ENCODE assay signal across 9 mouse cellular contexts in genomic region chr4:40946516-40947121, GRCm38 (mm10). TPM values are rescaled to one million over a fixed set of nuclear protein-coding genes. Genes with fewer than 3 reads are reported as not detected.
A peak's percentile ranks its signal among the peaks of the same experiment; 100 is the strongest.
DNase-seq lines count a peak whose midpoint lies in the region; ATAC-seq and TF ChIP-seq lines count a peak whose summit lies in the region.
"Had no signal": no experiment of that assay in that cellular context is flagged by ENCODE, and none has a peak within 500 bp of the region (broad histone marks: within the 10 kb centered on the region; RNA-seq: fewer than 3 reads in every experiment).

No protein-coding gene starts in this region.

- intact Hi-C loops in heart, postnatal 25 days (cut with DNase I), result loop anchor here (5.0 kb wide), 1 partner anchor 94 kb away; the partner anchor contains the start of gene B4galt1

- no peak for ATAC-seq in forebrain, postnatal 0 days

- TF ChIP-seq EP300 in ES-Bruce4 (IDR thresholded peaks at IDR 0.05; ENCODE audit: insufficient read depth, low read depth, low read length), result no peak

- peaks cover 18% of the 10 kb centered on the region for H3K4me1 ChIP-seq in heart, embryonic 10.5 days
- no peaks in the 10 kb centered on the region for H3K4me1 ChIP-seq in ES-Bruce4 (ENCODE audit: control insufficient read depth, insufficient read depth, low read length)
- peaks cover 17% of the 10 kb centered on the region for H3K4me1 ChIP-seq in forebrain, postnatal 0 days (ENCODE audit: insufficient read depth)
- peaks cover 2% of the 10 kb centered on the region; the same call in 1 of the 2 replicates for H3K4me1 ChIP-seq in thymus, adult 2 months (replicated peaks; ENCODE audit: control insufficient read depth, insufficient read depth, low read length)

- H3K4me2 ChIP-seq in forebrain, postnatal 0 days (ENCODE audit: low read depth), result peak overlapping the region; percentile 79

- TF ChIP-seq POLR2A in ES-Bruce4 (IDR thresholded peaks at IDR 0.05; ENCODE audit: insufficient read depth, low read length), result no peak
- no peak for TF ChIP-seq POLR2A in thymus, adult 2 months (IDR thresholded peaks at IDR 0.05; ENCODE audit: control insufficient read depth, extremely low read depth, insufficient read depth, low read length, poor library complexity)

- H3K4me3 ChIP-seq in heart, embryonic 10.5 days, result peak overlapping the region; percentile 92
- H3K4me3 ChIP-seq in ES-Bruce4 (ENCODE audit: low read depth, low read length), result no peak overlapping the region
- no peak overlapping the region; the same call in 1 of the 2 replicates for H3K4me3 ChIP-seq in forebrain, postnatal 0 days (ENCODE audit: low read depth, low read length)
- H3K4me3 ChIP-seq in macrophage (ENCODE audit: inconsistent target), result peak overlapping the region; percentile 87
- no peak overlapping the region for H3K4me3 ChIP-seq in thymus, adult 2 months (ENCODE audit: control insufficient read depth, insufficient read depth, low read length)

- no peaks in the 10 kb centered on the region for H3K9me3 ChIP-seq in heart, embryonic 10.5 days
- no peaks in the 10 kb centered on the region for H3K9me3 ChIP-seq in ES-Bruce4 (replicated peaks; ENCODE audit: control insufficient read depth, insufficient read depth, low read length, poor library complexity, severe bottlenecking)
- H3K9me3 ChIP-seq in forebrain, postnatal 0 days (ENCODE audit: low read length), result no peaks in the 10 kb centered on the region

- DNase-seq in heart, embryonic 10.5 days (ENCODE audit: low spot score), result no peak
- DNase-seq in heart, postnatal 25 days (ENCODE audit: low spot score), result no peak
- no peak for DNase-seq in forebrain, postnatal 0 days
- DNase-seq in frontal cortex, postnatal 14 days (ENCODE audit: low spot score in 2 of 2), result no peak
- DNase-seq in thymus, adult 2 months, result no peak
- no peak for DNase-seq in spleen, adult 18-20 months

- H3K27me3 ChIP-seq in heart, embryonic 10.5 days (ENCODE audit: insufficient read depth, poor library complexity, severe bottlenecking), result no peaks in the 10 kb centered on the region
- H3K27me3 ChIP-seq in ES-Bruce4 (ENCODE audit: control insufficient read depth, insufficient read depth, low read length, poor library complexity, severe bottlenecking), result no peaks in the 10 kb centered on the region
- no peaks in the 10 kb centered on the region for H3K27me3 ChIP-seq in forebrain, postnatal 0 days (ENCODE audit: insufficient read depth, low read length)
- H3K27me3 ChIP-seq in thymus, adult 2 months (ENCODE audit: control insufficient read depth, insufficient read depth, low read length), result no peaks in the 10 kb centered on the region

- 84% methylated on average over 7 of the region's 7 CpGs for WGBS in heart, embryonic 10.5 days
- 82% methylated on average over 7 of the region's 7 CpGs for WGBS in forebrain, postnatal 0 days
- 86% methylated on average over 7 of the region's 7 CpGs for WGBS in macrophage (ENCODE audit: missing documents)
- 90% methylated on average over 7 of the region's 7 CpGs for WGBS in thymus, adult 2 months

- H3K79me2 ChIP-seq in macrophage (ENCODE audit: inconsistent target), result peaks cover 87% of the 10 kb centered on the region

- no peak overlapping the region for H3K27ac ChIP-seq in heart, embryonic 10.5 days
- H3K27ac ChIP-seq in ES-Bruce4 (ENCODE audit: insufficient read depth, low read length), result no peak overlapping the region
- H3K27ac ChIP-seq in forebrain, postnatal 0 days (ENCODE audit: low read depth, low read length), result no peak overlapping the region
- peak overlapping the region; percentile 68; the same call in 1 of the 2 replicates for H3K27ac ChIP-seq in macrophage
- no peak overlapping the region for H3K27ac ChIP-seq in thymus, adult 2 months (ENCODE audit: control insufficient read depth, insufficient read depth, low read length)

- no peak for TF ChIP-seq CTCF in ES-Bruce4 (IDR thresholded peaks at IDR 0.05; ENCODE audit: low read depth, low read length)
- TF ChIP-seq CTCF in forebrain, postnatal 0 days (IDR thresholded peaks at IDR 0.05; ENCODE audit: low read depth), result no peak
- no peak for TF ChIP-seq CTCF in thymus, adult 2 months (IDR thresholded peaks at IDR 0.05; ENCODE audit: borderline replicate concordance, control insufficient read depth, extremely low read depth, insufficient read depth, low read length, poor library complexity)

- H3K36me3 ChIP-seq in heart, embryonic 10.5 days, result peaks cover 65% of the 10 kb centered on the region
- H3K36me3 ChIP-seq in ES-Bruce4 (ENCODE audit: control insufficient read depth, insufficient read depth, low read length, poor library complexity, severe bottlenecking) (peaks cover 21% of the 10 kb centered on the region), macrophage (ENCODE audit: inconsistent target) (peaks cover 54% of the 10 kb centered on the region)
- H3K36me3 ChIP-seq in forebrain, postnatal 0 days (ENCODE audit: insufficient read depth), result peaks cover 30% of the 10 kb centered on the region
- peaks cover 29% of the 10 kb centered on the region for H3K36me3 ChIP-seq in thymus, adult 2 months (ENCODE audit: control insufficient read depth, insufficient read depth, low read length)

- peak overlapping the region; percentile 78 for H3K9ac ChIP-seq in ES-Bruce4 (ENCODE audit: low read depth, poor library complexity, severe bottlenecking)
- no peak overlapping the region for H3K9ac ChIP-seq in forebrain, postnatal 0 days

RNA-seq across cellular contexts. Expression of gene Bag1, which starts 1.5 kb away (rescaled TPM):
- polyA plus RNA-seq in heart, embryonic 10.5 days (2016; fragmentation: Nextera tagmentation; extraction: Ambion mirVana), result 181 and 209 TPM in 2 replicates
- total RNA-seq in heart, postnatal 25 days (2021), result 100 to 1,000 TPM; 247 to 264 TPM
- polyA plus RNA-seq in ES-Bruce4 (2011; ENCODE audit: insufficient read depth, insufficient read length, low read depth, missing spikeins) (102 and 106 TPM in 2 replicates), macrophage (2018) (163 to 229 TPM (median 217 TPM) in 3 replicates)
- total RNA-seq in forebrain, postnatal 0 days (2014; rRNA removed), result 116 and 174 TPM in 2 replicates
- polyA plus RNA-seq in forebrain, postnatal 0 days (2015; fragmentation: Nextera tagmentation; extraction: Ambion mirVana), result 201 and 203 TPM in 2 replicates
- total RNA-seq in macrophage (2018; cell fraction: chromatin; rRNA removed), result 10 to 100 TPM in 25 of 26 experiments, 1 to 10 TPM in 1; 8.9 to 77.4 (median 28.2) TPM
- 100 to 1,000 TPM; 140 to 227 (median 185) TPM for total RNA-seq in macrophage (2018; cell fraction: cytosol; rRNA removed)
- 100 to 1,000 TPM in 1 of 26 experiments, 10 to 100 TPM in 25; 22.8 to 106 (median 52.4) TPM for total RNA-seq in macrophage (2018; cell fraction: nucleus; rRNA removed)
- polyA plus RNA-seq in thymus, adult 2 months (2012; rRNA removed), result 94.5 and 166 TPM in 2 replicates

RNA-seq across cellular contexts. Expression of gene Chmp5, which starts 1.6 kb away (rescaled TPM):
- polyA plus RNA-seq in heart, embryonic 10.5 days (2016; fragmentation: Nextera tagmentation; extraction: Ambion mirVana), result 72.3 and 76.7 TPM in 2 replicates
- total RNA-seq in heart, postnatal 25 days (2021), result 10 to 100 TPM; 33.7 to 35.9 TPM
- polyA plus RNA-seq in ES-Bruce4 (2011; ENCODE audit: insufficient read depth, insufficient read length, low read depth, missing spikeins), result 117 and 120 TPM in 2 replicates
- total RNA-seq in forebrain, postnatal 0 days (2014; rRNA removed), result 94.8 and 101 TPM in 2 replicates
- polyA plus RNA-seq in forebrain, postnatal 0 days (2015; fragmentation: Nextera tagmentation; extraction: Ambion mirVana), result 146 and 149 TPM in 2 replicates
- 10 to 100 TPM in 22 of 26 experiments, 1 to 10 TPM in 4; 5.4 to 26.4 (median 16.8) TPM for total RNA-seq in macrophage (2018; cell fraction: chromatin; rRNA removed)
- 100 to 1,000 TPM in 19 of 26 experiments, 10 to 100 TPM in 7; 88.4 to 123 (median 104) TPM for total RNA-seq in macrophage (2018; cell fraction: cytosol; rRNA removed)
- 10 to 100 TPM; 17.8 to 66.7 (median 41.0) TPM for total RNA-seq in macrophage (2018; cell fraction: nucleus; rRNA removed)
- 121 to 130 TPM (median 127 TPM) in 3 replicates for polyA plus RNA-seq in macrophage (2018)
- polyA plus RNA-seq in thymus, adult 2 months (2012; rRNA removed), result 12.5 and 16.9 TPM in 2 replicates

RNA-seq across cellular contexts. Expression of gene Nfx1, which starts 24.1 kb away (rescaled TPM):
- polyA plus RNA-seq in heart, embryonic 10.5 days (2016; fragmentation: Nextera tagmentation; extraction: Ambion mirVana), result 76.5 and 87.4 TPM in 2 replicates
- total RNA-seq in heart, postnatal 25 days (2021), result 10 to 100 TPM; 20.1 to 21.3 TPM
- polyA plus RNA-seq in ES-Bruce4 (2011; ENCODE audit: insufficient read depth, insufficient read length, low read depth, missing spikeins) (97.6 and 104 TPM in 2 replicates), macrophage (2018) (29.4 to 34.2 TPM (median 32.2 TPM) in 3 replicates)
- total RNA-seq in forebrain, postnatal 0 days (2014; rRNA removed), result 80.3 and 92.1 TPM in 2 replicates
- 55.2 and 68.4 TPM in 2 replicates for polyA plus RNA-seq in forebrain, postnatal 0 days (2015; fragmentation: Nextera tagmentation; extraction: Ambion mirVana)
- 100 to 1,000 TPM in 24 of 26 experiments, 10 to 100 TPM in 2; 80.6 to 316 (median 219) TPM for total RNA-seq in macrophage (2018; cell fraction: chromatin; rRNA removed)
- 10 to 100 TPM; 11.6 to 34.9 (median 24.6) TPM for total RNA-seq in macrophage (2018; cell fraction: cytosol; rRNA removed)
- total RNA-seq in macrophage (2018; cell fraction: nucleus; rRNA removed), result 100 to 1,000 TPM in 16 of 26 experiments, 10 to 100 TPM in 10; 59.9 to 193 (median 116) TPM
- 39.4 and 43.4 TPM in 2 replicates for polyA plus RNA-seq in thymus, adult 2 months (2012; rRNA removed)

RNA-seq across cellular contexts. Expression of gene Spink4, which starts 26.8 kb away (rescaled TPM):
- polyA plus RNA-seq in heart, embryonic 10.5 days (2016; fragmentation: Nextera tagmentation; extraction: Ambion mirVana), result 6.2 and 10.2 TPM in 2 replicates
- total RNA-seq in heart, postnatal 25 days (2021), result under 1 TPM in 1 of 2 experiments, not detected in 1; 0.78 TPM
- not detected in 2 replicates for polyA plus RNA-seq in ES-Bruce4 (2011; ENCODE audit: insufficient read depth, insufficient read length, low read depth, missing spikeins)
- not detected in 2 replicates for total RNA-seq in forebrain, postnatal 0 days (2014; rRNA removed)
- not detected in 2 replicates for polyA plus RNA-seq in forebrain, postnatal 0 days (2015; fragmentation: Nextera tagmentation; extraction: Ambion mirVana)
- not detected for total RNA-seq in macrophage (2018; cell fraction: chromatin; rRNA removed)
- not detected for total RNA-seq in macrophage (2018; cell fraction: cytosol; rRNA removed)
- total RNA-seq in macrophage (2018; cell fraction: nucleus; rRNA removed), result not detected
- not detected in 3 replicates for polyA plus RNA-seq in macrophage (2018)
- polyA plus RNA-seq in thymus, adult 2 months (2012; rRNA removed), result 7.1 and 15.8 TPM in 2 replicates
- total RNA-seq: common myeloid progenitor, adult 5-6 weeks had no signal

Comparison
In these comparisons a context has a peak if more than half of its experiments do, and no peak if none do; other contexts are left out.
1. H3K4me3 ChIP-seq: peak in heart, embryonic 10.5 days (single experiment) and macrophage (single experiment); none in ES-Bruce4 (single experiment), forebrain, postnatal 0 days (single experiment) and thymus, adult 2 months (single experiment).